Mouse (Mus musculus) forebrain, embryonic 13.5 days (tissue): ENCODE data around the gene Cep19. TPM values are rescaled to one million over a fixed set of nuclear protein-coding genes. Genes with fewer than 3 reads are reported as not detected.

Experiments used
- polyA plus RNA-seq: library from polyadenylated mRNA; unstranded; fragments of >200 nt; fragmentation: Nextera tagmentation; extraction: Ambion mirVana; gene quantifications from 2 replicates; pipeline ENCODE4 v1.2.1, GENCODE M21; 2015

Gene Cep19
- polyA plus RNA-seq, 1 experiment from 2014 or later = 39.5 TPM

Other genes with a start within 250 kb of the Cep19 start
- gene Meltf, start 221.0 kb upstream of the Cep19 start, polyA plus RNA-seq = 0.09 and 0.16 TPM in 2 replicates
- gene Pigz, start 165.9 kb upstream of the Cep19 start, polyA plus RNA-seq = 1.8 and 2.4 TPM in 2 replicates
- gene 0610012G03Rik, start 151.3 kb upstream of the Cep19 start, polyA plus RNA-seq = 99.7 and 103 TPM in 2 replicates
- gene Ncbp2, start 151.3 kb upstream of the Cep19 start, polyA plus RNA-seq = 121 TPM in 2 replicates
- 17.1 and 19.5 TPM in 2 replicates for gene Senp5, start 96.5 kb upstream of the Cep19 start, polyA plus RNA-seq
- gene Pak2, start 20.5 kb upstream of the Cep19 start, polyA plus RNA-seq = 42.5 and 45.4 TPM in 2 replicates
- gene Pigx, start 60 bp upstream of the Cep19 start, polyA plus RNA-seq = 148 and 158 TPM in 2 replicates
- 6.7 and 7.2 TPM in 2 replicates for gene Nrros, start 65.8 kb downstream of the Cep19 start, polyA plus RNA-seq
- not detected in 2 replicates for gene Bex6, start 80.0 kb downstream of the Cep19 start, polyA plus RNA-seq
- gene Fbxo45, start 147.4 kb downstream of the Cep19 start, polyA plus RNA-seq = 8.8 and 8.9 TPM in 2 replicates
- gene Wdr53, start 147.4 kb downstream of the Cep19 start, polyA plus RNA-seq = 15.4 and 18.3 TPM in 2 replicates
- gene Smco1, start 171.7 kb downstream of the Cep19 start, polyA plus RNA-seq = not detected in 2 replicates
- 38.5 and 39.3 TPM in 2 replicates for gene Rnf168, start 177.7 kb downstream of the Cep19 start, polyA plus RNA-seq
- 29.9 and 32.0 TPM in 2 replicates for gene Ubxn7, start 232.5 kb downstream of the Cep19 start, polyA plus RNA-seq